Mouse (Mus musculus) cortical plate, adult 2 months (tissue): Measurements from ENCODE around the gene Ctbp1.

Source experiments
- CTCF ChIP-seq: fragments of 200-500 bp; IDR thresholded peaks from 2 replicates; pipeline ENCODE4 v1.5.1; 2011; ENCODE audit warnings: mild to moderate bottlenecking, control low read depth, low read length; ENCODE audit not compliant: insufficient read depth; ENCODE audit errors: extremely low read depth
- POLR2A ChIP-seq: fragments of 200-500 bp; IDR thresholded peaks from 2 replicates; pipeline ENCODE4 v1.6.1; 2011; ENCODE audit warnings: mild to moderate bottlenecking, low read length, control low read depth; ENCODE audit not compliant: insufficient read depth; ENCODE audit errors: extremely low read depth

GRCm38 (mm10) chr5:33237600-33238255, 37.1 kb downstream of the Ctbp1 start:
- TF ChIP-seq CTCF (no peak), POLR2A (no peak)
